Mouse (Mus musculus) mesoderm, embryonic 11.5 days (tissue): ENCODE data around the gene Smarcc2.
A peak's percentile ranks its signal among the peaks of the same experiment; 100 is the strongest.

Experiments
- DNase-seq: peaks from one replicate; pipeline ENCODE4 v3.0.0-alpha.2; 2012; ENCODE audit warnings: low read depth, low spot score

Smarcc2 gene

GRCm38 (mm10) chr10:128458719-128459408 is at the start of gene Smarcc2:
Gene Smarcc2, plus strand, starts transcription at chr10:128459248.
- peak; percentile 74 for DNase-seq

- peak; percentile 98 for DNase-seq
These were observed 49.1 kb upstream of the Smarcc2 start for GRCm38 (mm10) chr10:128409692-128410559.

- no peak for DNase-seq
These were observed 48.5 kb upstream of the Smarcc2 start for GRCm38 (mm10) chr10:128410560-128410845.

DNA sequence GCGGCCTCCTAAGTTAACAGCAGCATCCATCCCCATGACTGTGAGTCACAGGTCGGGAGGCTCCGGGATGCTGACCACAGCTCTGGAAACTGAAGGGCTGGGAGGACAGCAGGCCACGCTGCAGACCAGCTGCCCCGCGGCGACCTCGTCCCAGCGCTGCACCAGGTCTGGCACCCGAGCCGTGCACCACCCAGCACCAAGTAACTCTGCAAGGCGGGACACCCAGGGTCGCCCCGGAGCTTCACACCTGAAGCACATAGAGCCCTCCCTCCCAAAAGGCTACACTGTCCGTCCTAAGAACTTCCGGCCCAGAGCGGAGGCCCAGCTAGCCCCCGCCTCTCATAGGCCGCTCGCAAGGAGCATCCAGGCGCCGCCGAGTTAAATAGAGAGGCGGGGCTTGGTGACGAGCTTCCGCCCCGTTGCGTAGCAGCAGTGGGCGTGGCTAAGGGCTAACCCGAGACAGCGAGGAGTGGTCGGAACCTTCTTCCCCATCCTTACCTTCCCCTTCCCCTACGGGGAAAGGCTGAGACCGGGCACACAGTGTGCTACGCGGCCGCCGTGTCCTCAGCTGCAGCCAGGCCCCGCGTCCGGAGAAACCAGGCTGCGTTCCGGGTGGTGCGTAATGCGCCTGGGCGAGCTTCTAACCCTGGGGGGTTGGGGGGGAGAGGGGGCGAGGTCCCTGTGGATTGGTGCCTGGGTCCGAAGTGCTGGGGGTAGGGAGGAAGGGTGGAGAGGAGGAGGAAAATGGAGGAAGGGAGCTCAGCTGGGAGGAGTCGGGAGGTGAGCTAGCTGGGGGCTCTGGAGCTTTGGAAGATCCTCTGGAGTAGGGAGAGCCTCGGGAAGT is 47.6 kb upstream of the Smarcc2 start, which contains the start of the genes Nabp2 and Rnf41:
TSS of gene Nabp2 (minus strand) at position 282 of the 844 bp plus-strand sequence.
TSS of gene Rnf41 (plus strand) at position 447 of the 844 bp plus-strand sequence.
- DNase-seq: peak; percentile 98

GRCm38 (mm10) chr10:128412055-128412381 is 47.0 kb upstream of the Smarcc2 start:
- peak; percentile 32 for DNase-seq

- DNase-seq: no peak
These were observed 46.5 kb upstream of the Smarcc2 start for GRCm38 (mm10) chr10:128412558-128412957.

GRCm38 (mm10) chr10:128413076-128413475 is 46.0 kb upstream of the Smarcc2 start:
- DNase-seq: no peak

DNA sequence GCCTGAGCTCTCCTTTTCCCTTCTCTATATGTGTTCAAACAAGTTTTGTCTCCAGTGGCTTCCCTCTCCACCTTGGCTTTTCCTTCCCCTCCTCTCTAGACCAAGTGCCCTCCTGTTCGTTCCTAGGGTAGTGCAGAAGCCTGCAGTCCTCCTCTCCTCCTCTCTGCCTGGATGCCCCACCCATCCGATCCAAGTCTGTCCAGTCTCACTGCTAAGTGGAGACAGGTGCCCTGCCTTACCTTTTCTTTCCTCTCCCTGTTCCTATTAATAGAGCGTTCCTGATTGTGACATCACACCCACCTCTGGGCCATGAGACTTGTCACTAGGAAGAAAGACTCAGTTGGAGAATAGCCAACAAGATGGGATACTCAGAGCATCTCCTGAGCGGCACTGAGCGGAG is 44.2 kb upstream of the Smarcc2 start:
- no peak for DNase-seq

DNA sequence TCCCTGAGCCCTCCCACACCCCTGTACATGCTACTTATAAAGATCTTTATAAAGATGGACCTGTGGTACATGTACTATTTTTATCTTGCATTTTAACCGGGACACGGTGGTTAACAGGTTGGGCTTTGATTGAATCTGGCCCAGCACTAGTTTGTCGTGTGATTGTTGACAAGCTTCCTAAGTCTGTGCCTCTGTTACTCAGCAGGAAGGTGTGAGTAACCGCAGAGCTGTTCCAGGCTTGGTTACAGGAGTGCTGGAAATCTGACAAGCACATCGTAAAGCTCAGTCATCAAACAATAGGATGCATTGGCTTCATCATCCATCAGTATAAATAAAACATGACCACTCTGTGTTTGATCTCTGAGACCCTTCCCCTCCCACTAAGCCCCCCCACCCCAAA is 36.6 kb upstream of the Smarcc2 start:
- no peak for DNase-seq

GRCm38 (mm10) chr10:128424604-128425003 is 34.4 kb upstream of the Smarcc2 start:
- no peak for DNase-seq

GRCm38 (mm10) chr10:128425260-128425659 is 33.8 kb upstream of the Smarcc2 start:
- no peak for DNase-seq

GRCm38 (mm10) chr10:128429052-128429451 is 30.0 kb upstream of the Smarcc2 start:
- DNase-seq: no peak

DNA sequence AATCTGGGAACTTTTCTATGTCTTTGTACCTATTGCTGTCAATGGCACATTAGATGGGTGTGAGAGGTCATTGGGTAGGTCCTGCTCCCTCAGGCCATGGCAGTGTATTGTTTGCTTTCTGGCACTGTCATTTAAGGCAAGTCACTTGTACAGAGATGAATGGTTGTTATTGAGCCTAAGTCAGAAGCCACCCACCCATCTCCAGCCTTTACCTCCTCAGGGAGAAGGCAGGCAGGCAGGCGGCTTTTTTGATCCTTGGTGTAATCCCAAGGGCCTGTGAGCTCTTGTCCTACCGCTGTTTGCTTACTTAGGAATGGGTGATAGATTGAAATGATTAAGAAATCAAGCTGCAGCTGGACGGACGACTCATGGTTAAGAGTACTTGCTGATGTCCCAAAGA is 29.6 kb upstream of the Smarcc2 start:
- DNase-seq: no peak

GRCm38 (mm10) chr10:128433417-128433816 is 25.6 kb upstream of the Smarcc2 start:
- no peak for DNase-seq

DNA sequence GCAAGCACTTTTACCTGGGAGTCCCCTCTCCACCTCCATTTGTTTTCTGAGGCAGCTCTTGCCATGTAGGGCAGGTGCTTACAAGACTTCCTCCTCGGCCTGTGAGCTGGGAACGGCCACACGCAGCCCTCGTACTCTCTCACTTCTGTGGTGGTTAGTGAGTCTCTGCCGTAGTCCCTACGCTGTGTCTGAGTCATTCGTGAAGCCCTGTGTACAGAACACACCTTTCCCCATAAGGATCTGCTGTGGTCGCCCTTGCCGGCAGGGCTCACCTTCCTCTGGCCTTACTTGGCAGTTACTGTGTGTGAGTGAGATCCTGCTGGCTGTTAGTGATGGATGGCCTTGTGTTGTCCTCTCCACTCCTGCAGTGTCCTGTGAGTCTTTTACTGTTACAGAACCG is 24.4 kb upstream of the Smarcc2 start:
- DNase-seq: no peak

DNA sequence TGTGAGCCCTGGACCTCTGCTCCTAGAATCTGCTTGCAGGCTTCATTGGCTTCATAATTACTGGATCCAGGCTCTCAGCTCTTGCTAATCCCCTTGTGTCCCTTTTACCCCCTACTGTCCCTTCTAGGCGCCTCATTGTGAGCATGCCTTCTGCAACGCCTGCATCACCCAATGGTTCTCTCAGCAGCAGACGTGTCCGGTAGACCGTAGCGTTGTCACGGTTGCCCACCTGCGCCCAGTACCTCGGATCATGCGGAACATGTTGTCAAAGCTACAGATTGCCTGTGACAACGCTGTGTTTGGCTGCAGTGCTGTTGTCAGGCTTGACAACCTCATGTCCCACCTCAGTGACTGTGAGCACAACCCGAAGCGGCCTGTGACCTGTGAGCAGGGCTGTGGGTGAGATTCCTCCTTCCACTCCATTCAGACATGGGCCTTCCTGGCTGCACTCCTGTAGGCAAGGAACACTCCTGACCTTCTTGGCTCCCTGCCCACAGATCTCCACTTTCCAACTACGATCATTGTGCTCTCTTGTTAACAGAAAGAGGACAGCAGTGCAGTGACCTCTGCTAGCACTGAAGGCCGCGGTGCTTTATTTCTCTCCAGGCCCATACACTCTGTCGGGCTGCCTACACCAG is 23.7 kb upstream of the Smarcc2 start:
- DNase-seq: no peak

DNA sequence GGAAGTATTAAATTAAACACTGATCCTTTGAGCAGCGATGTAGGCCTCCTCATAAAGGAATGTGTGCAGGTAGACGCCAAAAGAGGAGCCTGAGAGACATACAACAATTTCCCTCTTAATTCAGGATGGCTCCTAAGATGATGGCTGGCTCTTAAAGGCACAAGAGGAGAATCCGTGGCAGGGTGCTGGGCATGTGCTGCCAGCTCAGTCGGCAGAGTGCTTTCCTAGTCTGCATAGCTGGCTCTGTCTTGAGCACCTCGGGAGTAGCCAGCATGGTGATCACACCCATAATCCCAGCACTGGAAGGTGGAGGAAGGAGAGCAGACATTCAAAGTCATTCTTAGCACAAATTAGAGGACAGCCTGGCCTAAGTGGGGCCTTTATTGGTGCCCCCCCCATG is 23.2 kb upstream of the Smarcc2 start:
- no peak for DNase-seq

GRCm38 (mm10) chr10:128436376-128436775 is 22.7 kb upstream of the Smarcc2 start:
- DNase-seq: no peak

DNA sequence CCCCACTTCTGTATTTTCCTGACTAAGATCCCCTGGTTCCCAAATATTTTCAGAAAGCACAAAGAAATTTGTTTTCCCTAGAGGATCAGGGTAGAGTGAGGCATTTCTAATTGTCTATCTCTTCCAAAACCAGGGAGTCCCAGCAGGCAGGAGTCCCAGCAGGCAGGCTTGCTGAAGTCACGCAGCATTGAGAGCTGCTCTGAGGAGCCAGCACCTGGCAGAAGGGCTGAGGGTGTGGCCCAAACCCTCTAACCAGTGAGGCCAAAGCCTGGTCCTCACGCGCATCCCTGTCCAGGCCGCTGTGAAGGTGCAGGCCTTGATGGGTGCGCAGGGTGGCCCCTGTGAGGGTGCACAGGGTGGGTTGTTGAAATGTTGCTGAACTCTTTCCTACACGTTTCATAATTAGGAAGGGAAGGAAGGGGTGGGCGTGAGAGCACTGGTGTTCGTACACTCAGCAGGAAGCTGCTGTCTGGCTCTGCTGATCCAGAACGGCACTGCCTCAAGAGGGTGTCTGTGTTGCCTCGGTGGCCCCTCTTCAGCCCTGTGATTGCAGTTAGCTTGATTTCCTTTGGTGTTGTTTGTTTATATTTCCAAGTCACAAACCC is 20.3 kb upstream of the Smarcc2 start:
- DNase-seq: no peak

GRCm38 (mm10) chr10:128440407-128440806 is 18.6 kb upstream of the Smarcc2 start:
- no peak for DNase-seq
